Mouse (Mus musculus): ENCODE data around the gene Mtch2. TPM values are rescaled to one million over a fixed set of nuclear protein-coding genes. Genes with fewer than 3 reads are reported as not detected.
"Not testable (repeated sequence)": the region's sequence is repeated elsewhere in the genome, so short reads cannot be mapped to it uniquely, and the experiment has no call there.

Gene Mtch2
- polyA plus RNA-seq, 1 experiment = 57.2 TPM

DNA sequence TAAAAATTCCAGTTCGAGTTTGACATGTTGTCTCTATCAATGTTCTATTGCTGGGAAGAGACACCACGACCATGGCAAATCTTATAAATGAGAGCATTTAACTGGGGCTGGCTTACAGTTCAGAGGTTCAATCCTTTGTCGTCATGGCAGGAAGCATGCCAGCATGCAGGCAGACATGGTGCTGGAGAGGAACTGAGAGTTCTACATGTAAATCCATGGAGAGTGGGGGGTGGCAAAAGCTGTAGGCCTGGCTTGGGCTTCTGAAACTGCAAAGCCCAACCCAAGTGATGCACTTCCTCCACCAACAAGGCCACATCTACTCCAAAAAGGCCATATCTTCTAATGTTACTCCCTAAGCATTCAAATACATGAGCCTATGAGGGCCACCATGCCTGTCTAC lies 26.1 kb upstream of the Mtch2 start:
- no peaks in the 10 kb centered on the region for H3K4me1 ChIP-seq (replicated peaks; ENCODE audit: control insufficient read depth, insufficient read depth, low read length)
- no peak overlapping the region for H3K4me3 ChIP-seq (ENCODE audit: control insufficient read depth, insufficient read depth, low read length)
- DNase-seq = no peak
- H3K27ac ChIP-seq (ENCODE audit: control insufficient read depth, insufficient read depth, low read length) = no peak overlapping the region
- H3K36me3 ChIP-seq (ENCODE audit: control insufficient read depth, insufficient read depth, low read length) = no peaks in the 10 kb centered on the region
- TF ChIP-seq POLR2A (IDR thresholded peaks at IDR 0.05; ENCODE audit: control insufficient read depth, extremely low read depth, insufficient read depth, low read length, poor library complexity) = no peak
- TF ChIP-seq CTCF (IDR thresholded peaks at IDR 0.05; ENCODE audit: borderline replicate concordance, control insufficient read depth, extremely low read depth, insufficient read depth, low read length, poor library complexity) = no peak
- H3K27me3 ChIP-seq (ENCODE audit: control insufficient read depth, insufficient read depth, low read length) = no peaks in the 10 kb centered on the region
- 92% methylated on average over 3 of the region's 3 CpGs for WGBS

DNA sequence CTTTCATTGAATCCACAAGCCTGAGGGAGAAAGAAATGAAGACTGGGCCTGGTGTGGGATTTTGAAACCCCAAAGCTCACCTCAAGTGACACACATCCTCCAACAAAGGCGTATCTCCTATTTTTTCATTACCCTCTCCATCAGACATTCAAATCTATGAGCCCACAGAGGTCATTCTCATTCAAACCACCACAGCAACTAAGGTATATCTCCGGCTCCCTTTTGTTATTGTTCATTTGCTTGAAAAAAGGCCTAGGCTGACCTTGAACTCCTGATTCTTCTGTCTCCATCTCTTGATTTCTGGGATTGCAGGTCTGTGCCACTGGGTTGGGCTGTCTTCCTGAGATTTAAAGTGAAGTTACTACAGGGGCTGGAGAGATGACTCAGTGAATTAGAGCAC lies 24.0 kb upstream of the Mtch2 start:
- DNase-seq = no peak
- Histone ChIP-seq H3K4me3 (ENCODE audit: control insufficient read depth, insufficient read depth, low read length) (no peak overlapping the region), H3K27ac (ENCODE audit: control insufficient read depth, insufficient read depth, low read length) (no peak overlapping the region), H3K4me1 (replicated peaks; ENCODE audit: control insufficient read depth, insufficient read depth, low read length) (no peaks in the 10 kb centered on the region), H3K27me3 (ENCODE audit: control insufficient read depth, insufficient read depth, low read length) (no peaks in the 10 kb centered on the region), H3K36me3 (ENCODE audit: control insufficient read depth, insufficient read depth, low read length) (no peaks in the 10 kb centered on the region)
- WGBS = 95% methylated on average over 2 of the region's 2 CpGs
- TF ChIP-seq POLR2A (IDR thresholded peaks at IDR 0.05; ENCODE audit: control insufficient read depth, extremely low read depth, insufficient read depth, low read length, poor library complexity) (no peak), CTCF (IDR thresholded peaks at IDR 0.05; ENCODE audit: borderline replicate concordance, control insufficient read depth, extremely low read depth, insufficient read depth, low read length, poor library complexity) (no peak)

DNA sequence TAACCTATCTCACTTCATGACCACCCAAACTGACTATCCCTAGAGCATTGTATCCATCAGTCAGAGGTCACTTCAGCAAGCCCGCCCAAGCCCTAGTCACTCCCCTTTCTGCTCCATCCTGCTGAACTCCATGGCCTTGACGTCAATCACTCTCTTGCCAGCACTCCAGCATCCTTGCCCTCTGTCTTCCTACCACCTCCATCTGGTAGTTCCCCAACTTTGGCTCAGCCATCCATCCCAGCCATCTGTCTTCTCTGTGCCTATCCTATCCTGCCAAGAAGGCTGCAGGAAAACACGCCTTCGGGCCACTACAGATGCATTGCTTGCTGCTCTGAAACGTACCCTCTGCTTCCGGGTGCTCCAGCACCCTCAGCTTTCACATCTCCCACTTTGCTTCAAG lies 23.2 kb upstream of the Mtch2 start:
- no peak for TF ChIP-seq CTCF (IDR thresholded peaks at IDR 0.05; ENCODE audit: borderline replicate concordance, control insufficient read depth, extremely low read depth, insufficient read depth, low read length, poor library complexity)
- TF ChIP-seq POLR2A (IDR thresholded peaks at IDR 0.05; ENCODE audit: control insufficient read depth, extremely low read depth, insufficient read depth, low read length, poor library complexity) = no peak
- H3K4me1 ChIP-seq (replicated peaks; ENCODE audit: control insufficient read depth, insufficient read depth, low read length) = no peaks in the 10 kb centered on the region
- no peak overlapping the region for H3K27ac ChIP-seq (ENCODE audit: control insufficient read depth, insufficient read depth, low read length)
- H3K4me3 ChIP-seq (ENCODE audit: control insufficient read depth, insufficient read depth, low read length) = no peak overlapping the region
- DNase-seq = no peak
- WGBS = 93% methylated on average over 6 of the region's 6 CpGs
- H3K36me3 ChIP-seq (ENCODE audit: control insufficient read depth, insufficient read depth, low read length) = no peaks in the 10 kb centered on the region
- no peaks in the 10 kb centered on the region for H3K27me3 ChIP-seq (ENCODE audit: control insufficient read depth, insufficient read depth, low read length)

DNA sequence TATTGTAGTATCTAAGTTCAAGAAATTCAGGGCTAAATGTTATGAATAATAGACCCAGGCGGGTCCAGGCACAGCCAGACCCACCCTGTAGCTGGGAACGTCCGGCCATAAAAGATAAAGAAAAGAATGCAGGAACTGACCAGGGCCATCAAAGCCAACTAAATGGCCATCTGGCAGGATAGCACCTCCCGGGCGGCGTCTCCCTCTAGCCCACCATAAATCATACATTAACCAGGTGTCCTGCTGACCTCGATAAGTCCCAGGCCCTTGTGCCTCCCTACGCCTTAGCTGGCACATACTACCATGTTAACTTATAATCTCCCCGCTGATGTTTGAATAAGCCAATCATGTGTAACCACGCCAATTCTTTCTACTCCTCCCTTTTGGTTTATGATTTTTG lies 22.4 kb upstream of the Mtch2 start:
- WGBS = 88% methylated on average over 10 of the region's 10 CpGs
- not testable (repeated sequence) for H3K27me3 ChIP-seq (ENCODE audit: control insufficient read depth, insufficient read depth, low read length); H3K36me3 ChIP-seq (ENCODE audit: control insufficient read depth, insufficient read depth, low read length); DNase-seq; H3K4me3 ChIP-seq (ENCODE audit: control insufficient read depth, insufficient read depth, low read length); H3K27ac ChIP-seq (ENCODE audit: control insufficient read depth, insufficient read depth, low read length); H3K4me1 ChIP-seq (replicated peaks; ENCODE audit: control insufficient read depth, insufficient read depth, low read length)

DNA sequence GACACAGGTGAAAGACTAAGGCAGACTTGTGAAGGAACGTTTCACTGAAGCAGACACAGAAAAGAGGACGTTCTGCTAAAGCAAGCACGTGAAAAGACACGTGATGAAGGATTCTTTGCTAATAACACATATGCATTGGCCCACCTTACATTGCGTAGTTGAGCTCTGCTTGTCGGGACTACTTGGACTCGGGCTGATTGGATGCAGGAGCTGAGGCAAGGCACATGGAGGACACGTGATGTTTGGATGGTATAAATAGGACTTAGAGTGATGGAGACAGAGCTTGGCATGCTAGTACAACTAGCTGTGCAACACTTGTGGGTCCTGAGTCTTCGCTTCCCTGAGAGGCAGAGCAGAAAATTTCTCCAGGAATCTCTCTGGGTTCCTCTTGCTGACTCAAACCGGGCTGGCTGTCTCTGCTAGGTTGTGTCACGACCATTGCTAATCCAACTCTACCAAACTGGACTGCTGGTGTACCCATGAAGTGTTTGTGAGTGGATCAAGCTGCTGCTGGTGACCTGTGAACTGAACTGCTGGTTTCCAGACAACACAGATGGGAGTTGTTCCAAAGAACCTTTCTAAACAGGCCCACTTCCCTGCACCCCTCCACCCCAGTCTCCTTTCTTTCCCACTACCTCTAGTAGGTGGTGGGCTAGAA lies 21.3 kb upstream of the Mtch2 start:
- Histone ChIP-seq H3K27ac (ENCODE audit: control insufficient read depth, insufficient read depth, low read length) (no peak overlapping the region), H3K36me3 (ENCODE audit: control insufficient read depth, insufficient read depth, low read length) (no peaks in the 10 kb centered on the region), H3K27me3 (ENCODE audit: control insufficient read depth, insufficient read depth, low read length) (no peaks in the 10 kb centered on the region), H3K4me3 (ENCODE audit: control insufficient read depth, insufficient read depth, low read length) (no peak overlapping the region), H3K4me1 (replicated peaks; ENCODE audit: control insufficient read depth, insufficient read depth, low read length) (no peaks in the 10 kb centered on the region)
- TF ChIP-seq CTCF (IDR thresholded peaks at IDR 0.05; ENCODE audit: borderline replicate concordance, control insufficient read depth, extremely low read depth, insufficient read depth, low read length, poor library complexity) = no peak
- no peak for TF ChIP-seq POLR2A (IDR thresholded peaks at IDR 0.05; ENCODE audit: control insufficient read depth, extremely low read depth, insufficient read depth, low read length, poor library complexity)
- no peak for DNase-seq
- WGBS = 90% methylated on average over 11 of the region's 11 CpGs

DNA sequence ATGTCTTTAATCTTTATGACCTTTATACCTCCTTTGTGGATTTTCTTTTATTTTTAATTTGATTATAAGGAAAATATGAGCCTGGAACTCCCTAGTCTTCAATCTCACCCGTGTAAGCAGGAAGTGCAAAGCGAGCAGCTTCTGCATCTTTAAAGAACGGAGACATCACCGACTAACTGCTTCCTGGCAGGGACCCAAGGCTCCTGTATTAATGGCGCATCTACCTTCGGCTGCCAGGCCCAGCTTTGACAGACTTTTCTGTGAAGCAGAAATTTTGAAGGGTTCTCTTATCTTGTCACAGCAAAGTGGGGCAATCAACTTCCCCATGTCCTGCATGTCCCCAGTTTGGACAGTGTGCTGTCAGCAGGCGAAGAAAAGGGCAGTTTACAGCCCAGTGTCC lies 18.2 kb upstream of the Mtch2 start:
- WGBS = 48% methylated on average over 7 of the region's 7 CpGs
- Histone ChIP-seq H3K4me3 (ENCODE audit: control insufficient read depth, insufficient read depth, low read length) (no peak overlapping the region), H3K36me3 (ENCODE audit: control insufficient read depth, insufficient read depth, low read length) (no peaks in the 10 kb centered on the region), H3K4me1 (replicated peaks; ENCODE audit: control insufficient read depth, insufficient read depth, low read length) (no peaks in the 10 kb centered on the region), H3K27me3 (ENCODE audit: control insufficient read depth, insufficient read depth, low read length) (no peaks in the 10 kb centered on the region), H3K27ac (ENCODE audit: control insufficient read depth, insufficient read depth, low read length) (no peak overlapping the region)
- TF ChIP-seq POLR2A (IDR thresholded peaks at IDR 0.05; ENCODE audit: control insufficient read depth, extremely low read depth, insufficient read depth, low read length, poor library complexity) (no peak), CTCF (IDR thresholded peaks at IDR 0.05; ENCODE audit: borderline replicate concordance, control insufficient read depth, extremely low read depth, insufficient read depth, low read length, poor library complexity) (no peak)
- DNase-seq = no peak

DNA sequence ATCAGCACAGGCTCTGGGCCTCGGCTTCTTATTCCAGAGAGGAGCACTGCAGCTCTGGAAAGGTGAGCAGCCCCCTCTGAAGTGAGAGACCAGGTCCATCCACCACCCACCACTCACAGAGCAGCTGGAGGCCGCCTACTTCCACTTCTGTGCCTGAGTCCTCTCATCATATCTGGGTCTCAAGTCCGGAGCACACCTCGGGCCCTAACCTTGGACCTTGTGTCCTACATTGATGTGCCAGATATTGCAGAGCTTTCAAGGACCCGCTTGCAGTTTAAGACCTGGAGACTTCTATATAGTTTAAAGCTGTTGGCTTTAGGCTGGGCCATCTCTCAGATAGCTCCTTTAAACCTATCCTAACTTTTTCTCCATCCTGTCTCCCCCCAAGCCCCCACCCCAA lies 13.5 kb upstream of the Mtch2 start:
- Histone ChIP-seq H3K27me3 (ENCODE audit: control insufficient read depth, insufficient read depth, low read length) (no peaks in the 10 kb centered on the region), H3K4me1 (replicated peaks; ENCODE audit: control insufficient read depth, insufficient read depth, low read length) (no peaks in the 10 kb centered on the region), H3K4me3 (ENCODE audit: control insufficient read depth, insufficient read depth, low read length) (no peak overlapping the region), H3K36me3 (ENCODE audit: control insufficient read depth, insufficient read depth, low read length) (no peaks in the 10 kb centered on the region), H3K27ac (ENCODE audit: control insufficient read depth, insufficient read depth, low read length) (no peak overlapping the region)
- WGBS = 90% methylated on average over 5 of the region's 5 CpGs
- DNase-seq = no peak
- TF ChIP-seq POLR2A (IDR thresholded peaks at IDR 0.05; ENCODE audit: control insufficient read depth, extremely low read depth, insufficient read depth, low read length, poor library complexity) (no peak), CTCF (IDR thresholded peaks at IDR 0.05; ENCODE audit: borderline replicate concordance, control insufficient read depth, extremely low read depth, insufficient read depth, low read length, poor library complexity) (no peak)
